Mouse (Mus musculus) testis, postnatal 10 days (tissue): ENCODE measurements around the gene Fgfr2.

ENCODE experiments used
- DNase-seq: peaks from one replicate; pipeline ENCODE4 v3.0.0; 2021; ENCODE audit warnings: low spot score

Fgfr2 gene

GRCm38 (mm10) chr7:132402377-132403084 is 720.6 kb downstream of the Fgfr2 start:
- no peak for DNase-seq

GRCm38 (mm10) chr7:132398487-132398886 is 724.7 kb downstream of the Fgfr2 start:
- no peak for DNase-seq

GRCm38 (mm10) chr7:132396661-132397322 is 726.4 kb downstream of the Fgfr2 start:
- DNase-seq = no peak

GRCm38 (mm10) chr7:132393582-132394175 is 729.5 kb downstream of the Fgfr2 start:
- DNase-seq = no peak

GRCm38 (mm10) chr7:132393014-132393406 is 730.1 kb downstream of the Fgfr2 start:
- DNase-seq = no peak

GRCm38 (mm10) chr7:132392233-132393013 is 730.7 kb downstream of the Fgfr2 start:
- no peak for DNase-seq

GRCm38 (mm10) chr7:132389473-132389872 is 733.7 kb downstream of the Fgfr2 start:
- DNase-seq = no peak

GRCm38 (mm10) chr7:132387507-132387906 is 735.6 kb downstream of the Fgfr2 start:
- no peak for DNase-seq

GRCm38 (mm10) chr7:132386316-132386715 is 736.8 kb downstream of the Fgfr2 start:
- DNase-seq = no peak

- no peak for DNase-seq
Observed at GRCm38 (mm10) chr7:132385456-132386130, 737.6 kb downstream of the Fgfr2 start.

GRCm38 (mm10) chr7:132384736-132385455 is 738.3 kb downstream of the Fgfr2 start:
- DNase-seq = no peak

- DNase-seq = no peak
Observed at GRCm38 (mm10) chr7:132380634-132381336, 742.4 kb downstream of the Fgfr2 start.

- no peak for DNase-seq
Observed at GRCm38 (mm10) chr7:132377913-132378312, 745.2 kb downstream of the Fgfr2 start.

GRCm38 (mm10) chr7:132373594-132374378 is 749.4 kb downstream of the Fgfr2 start:
- DNase-seq = no peak

- DNase-seq = no peak
Observed at GRCm38 (mm10) chr7:132372752-132373513, 750.2 kb downstream of the Fgfr2 start.

- DNase-seq = no peak
Observed at GRCm38 (mm10) chr7:132371832-132372231, 751.3 kb downstream of the Fgfr2 start.

- no peak for DNase-seq
Observed at GRCm38 (mm10) chr7:132369784-132370183, 753.4 kb downstream of the Fgfr2 start.

GRCm38 (mm10) chr7:132368859-132369258 is 754.3 kb downstream of the Fgfr2 start:
- no peak for DNase-seq

GRCm38 (mm10) chr7:132367344-132367743 is 755.8 kb downstream of the Fgfr2 start:
- DNase-seq = no peak
